Mouse (Mus musculus): Measurements from ENCODE around the gene Reg1.
"Not testable (repeated sequence)": the region's sequence is repeated elsewhere in the genome, so short reads cannot be mapped to it uniquely, and the experiment has no call there.

The Reg1 gene

DNA sequence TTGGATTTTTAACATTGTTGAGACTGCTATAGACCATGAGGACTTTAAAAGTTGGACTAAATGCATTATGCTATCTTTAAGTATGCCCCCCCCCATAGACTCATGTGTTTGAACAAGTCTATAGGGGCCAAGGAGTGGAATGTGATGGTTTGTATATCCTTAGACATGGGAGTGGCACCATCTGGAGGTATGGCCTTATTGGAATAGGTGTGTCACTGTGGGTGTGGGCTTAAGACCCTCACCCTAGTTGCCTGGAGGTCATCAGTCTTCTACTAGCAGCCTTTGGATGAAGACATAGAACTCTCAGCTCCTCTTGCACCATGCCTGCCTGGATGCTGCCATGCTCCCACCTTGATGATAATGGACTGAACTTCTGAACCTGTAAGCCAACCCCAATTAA, at the start of gene Reg1:
TSS of gene Reg1 (plus strand) at position 301 of the 400 bp plus-strand sequence.
- not testable (repeated sequence) for DNase-seq (ENCODE audit: low spot score)

GRCm38 (mm10) chr6:78378765-78379164, 43.7 kb upstream of the Reg1 start, which contains the start of gene Reg3d:
Gene Reg3d (minus strand): TSS chr6:78378865.
- no peak for DNase-seq (ENCODE audit: low spot score)

- DNase-seq (ENCODE audit: low spot score) = no peak
Measured at GRCm38 (mm10) chr6:78380409-78380808, 42.1 kb upstream of the Reg1 start, which contains the start of gene Reg3a. Gene Reg3a (plus strand): TSS chr6:78380709.

- DNase-seq (ENCODE audit: low spot score) = no peak
Measured at GRCm38 (mm10) chr6:78385609-78386008, 36.9 kb upstream of the Reg1 start.

DNA sequence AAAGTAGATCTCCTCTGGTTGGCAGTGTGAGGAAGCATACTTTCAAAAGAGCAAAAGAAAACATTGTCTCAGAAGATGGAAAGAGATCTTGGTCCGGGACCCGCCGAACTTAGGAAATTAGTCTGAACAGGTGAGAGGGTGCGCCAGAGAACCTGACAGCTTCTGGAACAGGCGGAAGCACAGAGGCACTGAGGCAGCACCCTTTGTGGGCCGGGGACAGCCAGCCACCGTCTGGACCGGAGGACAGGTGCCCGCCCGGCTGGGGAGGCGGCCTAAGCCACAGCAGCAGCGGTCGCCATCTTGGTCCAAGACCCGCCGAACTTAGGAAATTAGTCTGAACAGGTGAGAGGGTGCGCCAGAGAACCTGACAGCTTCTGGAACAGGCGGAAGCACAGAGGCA, 27.2 kb upstream of the Reg1 start, which contains the start of gene Reg2:
TSS of gene Reg2 (plus strand) at position 301 of the 400 bp plus-strand sequence.
- not testable (repeated sequence) for DNase-seq (ENCODE audit: low spot score)

DNA sequence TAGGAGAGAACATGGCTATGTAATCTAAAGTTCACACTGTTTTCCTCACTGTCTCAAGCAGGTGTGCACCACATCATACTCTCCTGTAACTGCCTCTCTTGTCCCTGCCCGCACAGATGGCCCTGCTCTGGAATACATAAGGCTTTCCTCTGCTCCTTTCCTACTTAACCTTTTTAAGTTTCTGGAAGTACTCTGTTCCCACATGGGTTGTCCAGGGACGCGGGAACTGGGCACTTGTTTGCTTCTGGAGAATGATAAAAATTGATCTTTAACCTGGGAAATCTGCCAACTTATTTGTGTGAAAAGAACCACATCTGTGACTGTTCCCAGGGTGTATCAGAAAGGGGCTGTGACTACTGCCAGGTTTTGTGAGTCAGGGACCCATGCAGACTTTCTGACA, 3.0 kb downstream of the Reg1 start:
- no peak for DNase-seq (ENCODE audit: low spot score)

DNA sequence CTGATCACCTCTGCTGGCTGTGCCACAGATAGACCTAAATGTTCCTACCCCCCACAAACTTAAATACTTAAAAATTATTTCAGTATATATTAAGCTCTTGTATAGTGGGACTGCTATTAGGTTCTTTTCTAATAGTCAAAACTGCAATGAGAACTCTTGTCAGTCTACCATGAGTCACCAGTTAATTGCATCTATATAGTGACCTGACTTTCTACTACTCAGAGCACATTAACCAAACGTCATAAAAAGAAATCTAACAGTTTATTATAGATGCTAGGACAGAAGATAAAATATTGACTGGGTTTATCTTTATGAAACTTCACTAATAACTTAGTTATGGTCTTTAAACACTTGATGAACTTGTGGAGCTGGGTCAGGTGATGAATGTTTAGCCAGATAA, 24.7 kb downstream of the Reg1 start:
- DNase-seq (ENCODE audit: low spot score) = no peak

- DNase-seq (ENCODE audit: low spot score) = no peak
Measured at GRCm38 (mm10) chr6:78448409-78448808, 25.9 kb downstream of the Reg1 start.

DNA sequence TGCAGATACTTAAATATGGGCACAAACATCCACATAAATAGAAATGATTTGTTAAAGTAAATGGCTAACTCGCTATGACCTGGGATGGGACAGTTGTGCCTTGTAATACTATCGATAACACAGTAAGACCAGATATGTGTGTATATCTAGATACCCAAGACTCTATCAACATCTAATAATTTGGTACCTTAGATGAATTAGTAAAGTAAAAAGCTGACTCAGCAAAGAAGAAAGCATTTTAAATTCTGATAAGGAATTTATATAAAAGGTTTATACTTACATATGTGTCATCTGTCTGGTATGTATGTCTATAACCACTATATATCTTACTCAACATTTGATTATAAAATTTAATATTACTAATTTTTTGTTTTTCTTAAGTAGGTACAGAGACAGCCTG, 30.3 kb downstream of the Reg1 start:
- DNase-seq (ENCODE audit: low spot score) = no peak

GRCm38 (mm10) chr6:78460191-78460825, 37.8 kb downstream of the Reg1 start:
- DNase-seq (ENCODE audit: low spot score) = no peak

DNA sequence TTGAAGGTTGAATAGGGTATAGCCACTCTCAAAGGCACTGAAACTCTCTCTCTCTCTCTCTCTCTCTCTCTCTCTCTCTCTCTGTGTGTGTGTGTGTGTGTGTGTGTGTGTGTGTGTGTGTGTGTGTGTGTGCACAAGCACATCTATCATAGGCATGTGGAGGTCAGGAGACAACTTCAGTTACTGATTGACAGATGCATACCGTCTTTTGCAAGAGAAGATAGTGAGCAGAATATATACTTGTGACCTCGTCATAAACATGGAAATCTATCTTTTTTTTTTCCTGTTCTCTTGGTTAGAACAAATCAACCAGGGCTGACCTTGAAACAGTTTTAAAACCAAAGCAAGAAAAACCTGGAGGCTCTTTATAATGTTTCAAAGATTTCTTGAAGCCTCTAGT, 39.8 kb downstream of the Reg1 start:
- DNase-seq (ENCODE audit: low spot score) = no peak

DNA sequence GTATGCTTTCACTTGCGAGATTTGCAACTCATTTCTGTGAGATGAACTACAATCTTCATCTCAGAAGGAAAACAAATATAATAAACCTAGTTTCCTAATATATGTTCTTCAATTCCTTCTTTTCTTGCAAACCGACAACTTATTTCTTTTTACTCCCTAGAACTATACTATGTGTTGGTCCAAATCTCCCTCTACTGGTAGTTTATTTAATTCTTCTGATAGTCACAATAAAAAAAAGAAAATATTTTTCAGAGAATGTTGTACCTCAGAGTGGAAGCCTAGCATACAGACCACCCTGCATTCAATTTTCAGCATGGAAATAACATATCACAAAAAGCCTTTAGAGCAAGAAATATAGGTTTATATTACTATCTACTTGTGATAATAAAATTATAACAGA, 40.8 kb downstream of the Reg1 start:
- DNase-seq (ENCODE audit: low spot score) = no peak

- DNase-seq (ENCODE audit: low spot score) = no peak
Measured at GRCm38 (mm10) chr6:78468772-78469171, 46.3 kb downstream of the Reg1 start, which contains the start of gene Reg3g. Gene Reg3g (minus strand): TSS chr6:78468872.

DNA sequence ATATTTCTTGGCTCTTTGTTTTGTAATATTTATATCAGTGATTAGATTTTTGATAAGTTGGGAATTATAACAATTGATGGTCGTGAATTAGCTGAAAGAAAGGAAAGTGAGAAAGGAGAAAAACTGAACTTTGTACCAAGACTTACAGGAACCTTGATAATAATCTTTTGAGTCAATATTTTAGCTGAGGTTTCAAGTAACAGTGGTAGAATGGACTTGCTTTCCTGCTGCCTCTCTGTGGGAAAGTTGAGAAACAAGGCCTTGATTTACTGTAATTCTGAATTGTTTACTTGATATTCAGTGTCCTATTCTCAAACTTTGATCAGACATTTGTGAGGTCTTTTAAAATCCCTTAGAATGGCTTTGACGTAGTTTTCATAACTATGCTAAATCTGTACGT, 46.8 kb downstream of the Reg1 start:
- no peak for DNase-seq (ENCODE audit: low spot score)
